Mouse (Mus musculus) G1E (cell line): ENCODE measurements at regions not wholly inside any gene's neighbourhood (a gene's known extent, or its start where the extent isn't known, plus 50 kb on each side); places are given as distances from the start of the nearest gene placed in this dataset.

Experiments used
- CTCF ChIP-seq: IDR thresholded peaks from 2 replicates; pipeline ENCODE4 v1.5.1; 2012; ENCODE audit warnings: low read depth, low read length, inconsistent platforms, mixed read lengths
- POLR2AphosphoS5 ChIP-seq: IDR thresholded peaks from 2 replicates; pipeline ENCODE4 v1.6.1; 2012; ENCODE audit warnings: low read depth, low read length, inconsistent platforms; ENCODE audit not compliant: insufficient replicate concordance

DNA sequence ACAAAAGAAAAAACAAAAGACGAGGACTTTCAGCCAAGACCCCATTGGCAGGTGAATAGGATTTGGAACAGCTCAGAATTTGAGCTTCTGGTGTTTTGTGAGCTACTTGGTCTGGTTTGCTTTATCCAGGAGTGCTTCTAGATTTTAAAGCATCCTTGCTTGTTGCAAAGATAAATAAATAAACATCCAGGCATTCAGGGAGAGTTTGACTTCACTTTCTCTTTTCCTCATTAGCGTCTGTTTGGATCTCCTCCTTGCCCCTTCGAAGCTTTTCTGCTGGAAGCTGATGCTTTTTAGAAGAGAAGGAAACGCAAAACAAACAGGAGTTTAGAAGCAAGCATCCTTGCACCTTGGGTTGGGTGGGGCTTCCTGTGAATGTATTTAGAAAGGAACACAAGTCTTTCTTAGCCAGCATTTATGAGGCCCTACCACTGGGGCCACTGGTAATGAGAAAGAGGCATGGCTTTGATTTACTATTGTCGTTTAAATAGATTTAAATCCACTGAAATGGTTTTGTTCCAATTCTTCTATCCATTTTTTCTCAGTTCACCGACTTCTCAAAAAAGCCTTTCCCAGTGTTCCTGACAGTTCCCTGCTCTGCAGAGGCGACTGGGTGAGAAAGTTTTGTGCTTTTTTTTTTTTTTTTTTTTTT is 153.9 kb upstream of the Habp2 start:
- TF ChIP-seq CTCF (no peak), POLR2AphosphoS5 (no peak)
